Mouse (Mus musculus): ENCODE data around the gene Spsb4. TPM values are rescaled to one million over a fixed set of nuclear protein-coding genes. Genes with fewer than 3 reads are reported as not detected.

The Spsb4 gene
- polyA plus RNA-seq, 1 experiment = 0.78 TPM

- TF ChIP-seq TCF12 (IDR thresholded peaks at IDR 0.05; ENCODE audit: insufficient read depth, poor library complexity, severe bottlenecking) (no peak), CEBPB (IDR thresholded peaks at IDR 0.05; ENCODE audit: insufficient read depth, poor library complexity, severe bottlenecking) (no peak), E2F4 (IDR thresholded peaks at IDR 0.05; ENCODE audit: insufficient read depth) (no peak), MAX (IDR thresholded peaks at IDR 0.05; ENCODE audit: low read depth) (no peak), SRF (IDR thresholded peaks at IDR 0.05; ENCODE audit: control insufficient read depth, insufficient read length, low read depth) (no peak), REST (IDR thresholded peaks at IDR 0.05; ENCODE audit: insufficient read depth, insufficient read length) (no peak), MYOG (IDR thresholded peaks at IDR 0.05; ENCODE audit: control insufficient read depth in 1 of 3, insufficient read depth in 1 of 3, insufficient read length in 2 of 3, low read depth in 2 of 3) (no peak), POLR2AphosphoS2 (IDR thresholded peaks at IDR 0.05; ENCODE audit: insufficient read length, low read depth) (no peak), POLR2A (IDR thresholded peaks at IDR 0.05; ENCODE audit: insufficient read length, low read depth) (no peak)
- no peak overlapping the region for H3K4me2 ChIP-seq (ENCODE audit: low read depth)
Measured at GRCm38 (mm10) chr9:96977287-96978145, 41.1 kb downstream of the Spsb4 start.

GRCm38 (mm10) chr9:96973091-96973490 is 45.6 kb downstream of the Spsb4 start:
- Histone ChIP-seq H3K4me3 (no peak overlapping the region), H3K36me3 (ENCODE audit: control insufficient read depth, insufficient read depth) (no peaks in the 10 kb centered on the region), H3K27me3 (ENCODE audit: control insufficient read depth, insufficient read depth, insufficient read length) (no peaks in the 10 kb centered on the region), H3K79me2 (ENCODE audit: control insufficient read depth, insufficient read depth) (no peaks in the 10 kb centered on the region), H3K4me2 (ENCODE audit: low read depth) (no peak overlapping the region), H3ac (ENCODE audit: control insufficient read depth, insufficient read length) (no peak overlapping the region)
- no peak for TF ChIP-seq CEBPB (IDR thresholded peaks at IDR 0.05; ENCODE audit: insufficient read depth, poor library complexity, severe bottlenecking)
- no peak for TF ChIP-seq TCF3 (IDR thresholded peaks at IDR 0.05; ENCODE audit: insufficient read length, low read depth)
- no peak for TF ChIP-seq TCF12 (IDR thresholded peaks at IDR 0.05; ENCODE audit: insufficient read depth, poor library complexity, severe bottlenecking)
- TF ChIP-seq POLR2A (IDR thresholded peaks at IDR 0.05; ENCODE audit: insufficient read length, low read depth) = no peak
- no peak for TF ChIP-seq SRF (IDR thresholded peaks at IDR 0.05; ENCODE audit: control insufficient read depth, insufficient read length, low read depth)
- no peak for TF ChIP-seq USF1 (IDR thresholded peaks at IDR 0.05; ENCODE audit: low read depth)
- TF ChIP-seq REST (IDR thresholded peaks at IDR 0.05; ENCODE audit: insufficient read depth, insufficient read length) = no peak
- TF ChIP-seq MYOG (IDR thresholded peaks at IDR 0.05; ENCODE audit: control insufficient read depth in 1 of 3, insufficient read depth in 1 of 3, insufficient read length in 2 of 3, low read depth in 2 of 3) = no peak
- TF ChIP-seq MAX (IDR thresholded peaks at IDR 0.05; ENCODE audit: low read depth) = no peak
- TF ChIP-seq E2F4 (IDR thresholded peaks at IDR 0.05; ENCODE audit: insufficient read depth) = no peak
- no peak for TF ChIP-seq POLR2AphosphoS2 (IDR thresholded peaks at IDR 0.05; ENCODE audit: insufficient read length, low read depth)
- TF ChIP-seq MYOD1 (IDR thresholded peaks at IDR 0.05; ENCODE audit: control insufficient read depth in 1 of 3, insufficient read length in 2 of 3, low read depth in 2 of 3) = no peak

More at GRCm38 (mm10) chr9:96977287-96978145, 41.1 kb downstream of the Spsb4 start:
- no peaks in the 10 kb centered on the region for H3K36me3 ChIP-seq (ENCODE audit: control insufficient read depth, insufficient read depth)
- H3K4me3 ChIP-seq = no peak overlapping the region
- H3K79me2 ChIP-seq (ENCODE audit: control insufficient read depth, insufficient read depth) = no peaks in the 10 kb centered on the region
- no peaks in the 10 kb centered on the region for H3K27me3 ChIP-seq (ENCODE audit: control insufficient read depth, insufficient read depth, insufficient read length)
- H3ac ChIP-seq (ENCODE audit: control insufficient read depth, insufficient read length) = no peak overlapping the region

GRCm38 (mm10) chr9:96971625-96972404 is 46.8 kb downstream of the Spsb4 start:
- Histone ChIP-seq H3K4me2 (ENCODE audit: low read depth) (no peak overlapping the region), H3K36me3 (ENCODE audit: control insufficient read depth, insufficient read depth) (no peaks in the 10 kb centered on the region), H3K79me2 (ENCODE audit: control insufficient read depth, insufficient read depth) (no peaks in the 10 kb centered on the region), H3K4me3 (no peak overlapping the region), H3K27me3 (ENCODE audit: control insufficient read depth, insufficient read depth, insufficient read length) (no peaks in the 10 kb centered on the region), H3ac (ENCODE audit: control insufficient read depth, insufficient read length) (no peak overlapping the region)
- TF ChIP-seq CEBPB (IDR thresholded peaks at IDR 0.05; ENCODE audit: insufficient read depth, poor library complexity, severe bottlenecking) (no peak), MYOG (IDR thresholded peaks at IDR 0.05; ENCODE audit: control insufficient read depth in 1 of 3, insufficient read depth in 1 of 3, insufficient read length in 2 of 3, low read depth in 2 of 3) (no peak), POLR2AphosphoS2 (IDR thresholded peaks at IDR 0.05; ENCODE audit: insufficient read length, low read depth) (no peak), E2F4 (IDR thresholded peaks at IDR 0.05; ENCODE audit: insufficient read depth) (no peak), TCF3 (IDR thresholded peaks at IDR 0.05; ENCODE audit: insufficient read length, low read depth) (no peak), POLR2A (IDR thresholded peaks at IDR 0.05; ENCODE audit: insufficient read length, low read depth) (no peak), REST (IDR thresholded peaks at IDR 0.05; ENCODE audit: insufficient read depth, insufficient read length) (no peak), MYOD1 (IDR thresholded peaks at IDR 0.05; ENCODE audit: control insufficient read depth in 1 of 3, insufficient read length in 2 of 3, low read depth in 2 of 3) (no peak), MAX (IDR thresholded peaks at IDR 0.05; ENCODE audit: low read depth) (no peak), USF1 (IDR thresholded peaks at IDR 0.05; ENCODE audit: low read depth) (no peak), TCF12 (IDR thresholded peaks at IDR 0.05; ENCODE audit: insufficient read depth, poor library complexity, severe bottlenecking) (no peak), SRF (IDR thresholded peaks at IDR 0.05; ENCODE audit: control insufficient read depth, insufficient read length, low read depth) (no peak)

- no peaks in the 10 kb centered on the region for H3K79me2 ChIP-seq (ENCODE audit: control insufficient read depth, insufficient read depth)
- TF ChIP-seq MYOD1 (IDR thresholded peaks at IDR 0.05; ENCODE audit: control insufficient read depth in 1 of 3, insufficient read length in 2 of 3, low read depth in 2 of 3) = no peak
- no peak for TF ChIP-seq REST (IDR thresholded peaks at IDR 0.05; ENCODE audit: insufficient read depth, insufficient read length)
- TF ChIP-seq USF1 (IDR thresholded peaks at IDR 0.05; ENCODE audit: low read depth) = no peak
- no peak for TF ChIP-seq MYOG (IDR thresholded peaks at IDR 0.05; ENCODE audit: control insufficient read depth in 1 of 3, insufficient read depth in 1 of 3, insufficient read length in 2 of 3, low read depth in 2 of 3)
- TF ChIP-seq MAX (IDR thresholded peaks at IDR 0.05; ENCODE audit: low read depth) = no peak
- TF ChIP-seq POLR2A (IDR thresholded peaks at IDR 0.05; ENCODE audit: insufficient read length, low read depth) = no peak
- no peak for TF ChIP-seq E2F4 (IDR thresholded peaks at IDR 0.05; ENCODE audit: insufficient read depth)
- TF ChIP-seq CEBPB (IDR thresholded peaks at IDR 0.05; ENCODE audit: insufficient read depth, poor library complexity, severe bottlenecking) = no peak
- no peak for TF ChIP-seq POLR2AphosphoS2 (IDR thresholded peaks at IDR 0.05; ENCODE audit: insufficient read length, low read depth)
- TF ChIP-seq TCF12 (IDR thresholded peaks at IDR 0.05; ENCODE audit: insufficient read depth, poor library complexity, severe bottlenecking) = no peak
- TF ChIP-seq TCF3 (IDR thresholded peaks at IDR 0.05; ENCODE audit: insufficient read length, low read depth) = no peak
- TF ChIP-seq SRF (IDR thresholded peaks at IDR 0.05; ENCODE audit: control insufficient read depth, insufficient read length, low read depth) = no peak
- no peaks in the 10 kb centered on the region for H3K27me3 ChIP-seq (ENCODE audit: control insufficient read depth, insufficient read depth, insufficient read length)
- H3K4me3 ChIP-seq = no peak overlapping the region
- H3K4me2 ChIP-seq (ENCODE audit: low read depth) = no peak overlapping the region
- no peak overlapping the region for H3ac ChIP-seq (ENCODE audit: control insufficient read depth, insufficient read length)
- no peaks in the 10 kb centered on the region for H3K36me3 ChIP-seq (ENCODE audit: control insufficient read depth, insufficient read depth)
Measured at GRCm38 (mm10) chr9:96967516-96967915, 51.1 kb downstream of the Spsb4 start.
